Mouse (Mus musculus) stomach, postnatal 0 days (tissue): ENCODE data around the gene Ephb3. TPM values are rescaled to one million over a fixed set of nuclear protein-coding genes. Genes with fewer than 3 reads are reported as not detected.
A peak's percentile ranks its signal among the peaks of the same experiment; 100 is the strongest.

Experiments used
- ATAC-seq: fragments of 200-750 bp; cut with Nextera tagmentation; 2 replicates; pipeline ENCODE4 v1.8.0; 2017; ENCODE audit not compliant: low FRiP score, low TSS enrichment
- DNase-seq: peaks from one replicate; pipeline ENCODE4 v3.0.0-alpha.2; 2016; ENCODE audit warnings: low spot score
- H3K27ac ChIP-seq: fragments of 300-500 bp; sonication (generic); replicated peaks from 2 replicates; pipeline ENCODE4 v1.5.1; 2014; ENCODE audit warnings: mild to moderate bottlenecking, control low read depth
- H3K27me3 ChIP-seq: fragments of 300-500 bp; sonication (generic); 2 replicates; pipeline ENCODE4 v1.6.1; 2014; ENCODE audit warnings: low read length; ENCODE audit not compliant: control insufficient read depth, insufficient read depth
- H3K36me3 ChIP-seq: fragments of 300-500 bp; sonication (generic); 2 replicates; pipeline ENCODE4 v1.6.1; 2014; ENCODE audit warnings: low read length, mixed read lengths; ENCODE audit not compliant: control insufficient read depth, insufficient read depth
- H3K4me1 ChIP-seq: fragments of 300-500 bp; sonication (generic); replicated peaks from 2 replicates; pipeline ENCODE4 v1.6.1; 2014; ENCODE audit warnings: antibody characterized with exemption; ENCODE audit not compliant: control insufficient read depth, insufficient read depth
- H3K4me2 ChIP-seq: fragments of 300-500 bp; sonication (generic); replicated peaks from 2 replicates; pipeline ENCODE4 v1.6.1; 2014; ENCODE audit warnings: low read depth, mild to moderate bottlenecking, control low read depth, moderate library complexity
- H3K4me3 ChIP-seq: fragments of 300-500 bp; sonication (generic); 2 replicates; pipeline ENCODE4 v1.5.1; 2014; ENCODE audit warnings: low read depth, low read length, control low read depth
- H3K9ac ChIP-seq: fragments of 300-500 bp; sonication (generic); 2 replicates; pipeline ENCODE4 v1.6.1; 2014; ENCODE audit warnings: mild to moderate bottlenecking, low read length, control low read depth, mixed read lengths
- H3K9me3 ChIP-seq: fragments of 300-500 bp; sonication (generic); 2 replicates; pipeline ENCODE4 v1.6.1; 2016; ENCODE audit warnings: low read length; ENCODE audit not compliant: control insufficient read depth
- CTCF ChIP-seq: IDR thresholded peaks from 2 replicates; pipeline ENCODE4 v1.5.1; 2016; ENCODE audit warnings: antibody characterized with exemption, low read depth, mild to moderate bottlenecking, moderate library complexity
- EP300 ChIP-seq: optimal IDR thresholded peaks from 2 replicates; pipeline ENCODE3; 2016; ENCODE audit warnings: antibody characterized with exemption
- WGBS: fragments of 180-500 bp; shearing (Covaris S2); extraction: QIAGEN DNeasy Blood & Tissue Kit; methylation state at CpG from one replicate; pipeline ENCODE4 v1.1.7; 2014; 5-methylcytosine and 5-hydroxymethylcytosine counted together
- polyA plus RNA-seq: library from polyadenylated mRNA; unstranded; fragments of >200 nt; fragmentation: Nextera tagmentation; extraction: Ambion mirVana; gene quantifications from 2 replicates; pipeline ENCODE4 v1.2.1, GENCODE M21; 2015

Ephb3 gene
- polyA plus RNA-seq, 1 experiment from 2014 or later, result 15.1 TPM

GRCm38 (mm10) chr16:21198529-21198928, 6.0 kb upstream of the Ephb3 start:
- ATAC-seq (peak; percentile 20; the same call in 1 of the 2 replicates), DNase-seq (no peak)
- TF ChIP-seq CTCF (peak; percentile 74), EP300 (no peak)
- no peaks in the 10 kb centered on the region for H3K36me3 ChIP-seq
- H3K27ac ChIP-seq, result no peak overlapping the region
- 13% methylated on average over 1 of the region's 1 CpGs for WGBS
- no peaks in the 10 kb centered on the region for H3K9me3 ChIP-seq
- H3K9ac ChIP-seq, result no peak overlapping the region
- no peaks in the 10 kb centered on the region for H3K4me1 ChIP-seq
- no peak overlapping the region for H3K4me3 ChIP-seq
- no peak overlapping the region for H3K4me2 ChIP-seq
- no peaks in the 10 kb centered on the region for H3K27me3 ChIP-seq

- H3K9me3 ChIP-seq, result no peaks in the 10 kb centered on the region
- no peak overlapping the region for H3K9ac ChIP-seq
- H3K4me2 ChIP-seq, result no peak overlapping the region
- DNase-seq (no peak), ATAC-seq (no peak)
- no peak overlapping the region for H3K27ac ChIP-seq
- H3K36me3 ChIP-seq, result no peaks in the 10 kb centered on the region
- WGBS, result 79% methylated on average over 8 of the region's 8 CpGs
- H3K4me1 ChIP-seq, result no peaks in the 10 kb centered on the region
- H3K27me3 ChIP-seq, result no peaks in the 10 kb centered on the region
- TF ChIP-seq EP300 (no peak), CTCF (no peak)
- H3K4me3 ChIP-seq, result no peak overlapping the region
Observed at GRCm38 (mm10) chr16:21199426-21199825, 5.1 kb upstream of the Ephb3 start.

- TF ChIP-seq CTCF (no peak), EP300 (no peak)
- no peaks in the 10 kb centered on the region for H3K27me3 ChIP-seq
- H3K4me3 ChIP-seq, result no peak overlapping the region
- H3K36me3 ChIP-seq, result no peaks in the 10 kb centered on the region
- 74% methylated on average over 4 of the region's 4 CpGs for WGBS
- no peak overlapping the region for H3K4me2 ChIP-seq
- peaks cover 6% of the 10 kb centered on the region for H3K4me1 ChIP-seq
- H3K9ac ChIP-seq, result no peak overlapping the region
- DNase-seq (no peak), ATAC-seq (no peak)
- H3K9me3 ChIP-seq, result no peaks in the 10 kb centered on the region
- no peak overlapping the region for H3K27ac ChIP-seq
Observed at GRCm38 (mm10) chr16:21202731-21203130, 1.8 kb upstream of the Ephb3 start.

- H3K27ac ChIP-seq, result peak overlapping the region; percentile 90
- ATAC-seq, result no peak
- peaks cover 12% of the 10 kb centered on the region for H3K4me1 ChIP-seq
- peak overlapping the region; percentile 96 for H3K9ac ChIP-seq
- TF ChIP-seq EP300, result no peak
- no peak for TF ChIP-seq CTCF
- no peaks in the 10 kb centered on the region for H3K9me3 ChIP-seq
- peak overlapping the region; percentile 96 for H3K4me3 ChIP-seq
- DNase-seq, result no peak
- H3K36me3 ChIP-seq, result no peaks in the 10 kb centered on the region
- peak overlapping the region; percentile 58 for H3K4me2 ChIP-seq
- WGBS, result 1% methylated on average over 55 of the region's 60 CpGs
- no peaks in the 10 kb centered on the region for H3K27me3 ChIP-seq
Observed at GRCm38 (mm10) chr16:21205093-21205886, 735 bp downstream of the Ephb3 start.

GRCm38 (mm10) chr16:21208001-21208565, 3.5 kb downstream of the Ephb3 start:
- peak overlapping the region; percentile 96; the same call in 1 of the 2 replicates for H3K4me3 ChIP-seq

GRCm38 (mm10) chr16:21209290-21209689, 4.7 kb downstream of the Ephb3 start:
- peak overlapping the region; percentile 69 for H3K27ac ChIP-seq
- H3K4me3 ChIP-seq, result no peak overlapping the region
- H3K36me3 ChIP-seq, result no peaks in the 10 kb centered on the region; the same call in 1 of the 2 replicates
- no peak overlapping the region for H3K4me2 ChIP-seq
- TF ChIP-seq EP300 (no peak), CTCF (no peak)
- H3K9me3 ChIP-seq, result no peaks in the 10 kb centered on the region
- peaks cover 24% of the 10 kb centered on the region for H3K4me1 ChIP-seq
- 75% methylated on average over 3 of the region's 3 CpGs for WGBS
- no peaks in the 10 kb centered on the region for H3K27me3 ChIP-seq
- no peak for ATAC-seq
- 0 out of 2 replicates have a peak overlapping the region, but pooled peaks have one; percentile 13 for H3K9ac ChIP-seq
- peak; percentile 56 for DNase-seq

More at GRCm38 (mm10) chr16:21208001-21208565, 3.5 kb downstream of the Ephb3 start:
- peaks cover 24% of the 10 kb centered on the region for H3K4me1 ChIP-seq
- no peak for ATAC-seq
- peak; percentile 76 for DNase-seq
- peak overlapping the region; percentile 58 for H3K4me2 ChIP-seq
- no peaks in the 10 kb centered on the region for H3K27me3 ChIP-seq
- no peaks in the 10 kb centered on the region for H3K36me3 ChIP-seq
- peak; percentile 32 for TF ChIP-seq EP300
- TF ChIP-seq CTCF, result no peak
- WGBS, result 31% methylated on average over 4 of the region's 4 CpGs
- H3K27ac ChIP-seq, result peak overlapping the region; percentile 69
- peak overlapping the region; percentile 19; the same call in 1 of the 2 replicates for H3K9ac ChIP-seq
- H3K9me3 ChIP-seq, result no peaks in the 10 kb centered on the region
